Mouse (Mus musculus): ENCODE data around the gene Elmo1.

GRCm38 (mm10) chr13:20474600-20474999 is 384.2 kb downstream of the Elmo1 start:
- no peak for TF ChIP-seq POLR2A (IDR thresholded peaks at IDR 0.05; ENCODE audit: extremely low read depth, insufficient read depth, low read length)
- TF ChIP-seq CTCF (IDR thresholded peaks at IDR 0.05; ENCODE audit: low read depth, low read length) = no peak

Measured in liver, adult 2 months (tissue).